Mouse (Mus musculus) heart, adult 2 months (tissue): ENCODE data around the gene Nit1.

Source experiments
- CTCF ChIP-seq: fragments of 200-600 bp; IDR thresholded peaks from 2 replicates; pipeline ENCODE4 v1.8.1; 2022; ENCODE audit warnings: antibody characterized with exemption, mild to moderate bottlenecking, moderate library complexity
- POLR2A ChIP-seq: fragments of 200-500 bp; IDR thresholded peaks from 2 replicates; pipeline ENCODE4 v1.6.1; 2011; ENCODE audit warnings: mild to moderate bottlenecking, low read depth, low read length, control low read depth; ENCODE audit not compliant: insufficient read depth

DNA sequence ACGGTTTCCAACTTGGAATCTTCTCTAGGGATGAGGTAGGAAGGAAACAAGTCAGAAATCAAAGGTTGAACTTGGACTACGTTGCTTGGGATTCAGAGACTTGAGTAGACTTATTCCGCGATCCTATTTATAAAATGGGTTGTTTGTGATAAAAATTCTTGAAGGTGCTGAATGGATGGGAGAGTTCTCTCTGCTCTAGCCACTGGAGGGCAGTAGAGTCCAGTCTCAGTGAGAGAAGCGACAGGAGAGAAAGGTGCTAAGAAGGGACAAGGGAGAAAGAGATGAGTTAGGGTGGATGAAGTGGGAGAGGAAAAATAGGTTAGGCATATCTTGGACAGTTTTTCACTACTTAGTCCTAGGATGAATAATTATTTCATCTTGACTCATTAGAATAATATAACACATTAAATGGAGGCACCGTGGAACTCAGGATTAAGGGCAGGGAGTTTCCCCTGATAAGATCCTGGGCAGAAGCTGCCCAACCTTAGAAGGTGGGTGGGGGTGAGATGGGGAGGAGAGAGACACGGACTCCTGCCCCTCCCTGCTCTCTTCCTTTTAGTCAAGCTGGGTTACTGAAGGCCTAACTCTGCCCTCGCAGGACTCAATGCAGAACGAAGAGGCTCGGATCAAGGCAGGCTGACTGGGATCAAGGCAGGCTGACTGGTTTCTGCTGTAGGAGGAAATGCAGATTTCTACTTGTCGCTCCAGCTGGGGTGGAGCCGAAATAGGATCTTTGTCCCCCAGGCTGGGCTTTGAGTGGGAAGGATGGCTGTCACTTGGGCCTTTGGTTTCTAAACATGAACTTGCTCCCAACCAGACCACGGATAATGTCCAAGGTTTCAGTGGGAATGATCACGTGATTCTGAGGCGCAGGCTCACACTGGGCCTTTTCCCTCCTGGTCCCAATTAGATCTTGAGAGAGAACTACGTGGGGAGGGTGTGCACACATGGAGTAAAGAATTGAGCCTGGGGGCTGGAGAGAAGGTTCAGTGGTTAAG, 16.0 kb upstream of the Nit1 start:
- TF ChIP-seq CTCF: peak; percentile 98
- TF ChIP-seq POLR2A: no peak
